Mouse (Mus musculus) right cerebral cortex, postnatal 36 days (tissue): ENCODE measurements around the gene Fgf4.

ENCODE experiments used
- DNase-seq, 2 experiments: peaks; one replicate each; pipeline ENCODE4 v3.0.0; 2022; ENCODE audit warnings: low spot score in 2 of 2, mixed read lengths in 1 of 2

The Fgf4 gene

GRCm38 (mm10) chr7:144847067-144847466 lies at the start of gene Fgf4:
TSS of gene Fgf4 (plus strand) at chr7:144847367.
- no peak for DNase-seq

- DNase-seq = no peak
These were observed 48.7 kb upstream of the Fgf4 start for GRCm38 (mm10) chr7:144798471-144798870.

- DNase-seq = no peak
These were observed 40.1 kb upstream of the Fgf4 start for GRCm38 (mm10) chr7:144807036-144807435.

- no peak for DNase-seq
These were observed 39.1 kb upstream of the Fgf4 start for GRCm38 (mm10) chr7:144807976-144808577.

GRCm38 (mm10) chr7:144811521-144811920 lies 35.6 kb upstream of the Fgf4 start:
- no peak for DNase-seq

- DNase-seq = no peak
These were observed 25.3 kb upstream of the Fgf4 start for GRCm38 (mm10) chr7:144821901-144822300.

GRCm38 (mm10) chr7:144823988-144824387 lies 23.2 kb upstream of the Fgf4 start:
- no peak for DNase-seq

GRCm38 (mm10) chr7:144828369-144828768 lies 18.8 kb upstream of the Fgf4 start:
- DNase-seq = no peak

- no peak for DNase-seq
These were observed 9.2 kb upstream of the Fgf4 start, which contains the start of gene Fgf3 for GRCm38 (mm10) chr7:144837891-144838488. TSS of gene Fgf3 (plus strand) at chr7:144838083.

- DNase-seq = no peak
These were observed 8.4 kb upstream of the Fgf4 start for GRCm38 (mm10) chr7:144838522-144839503.

GRCm38 (mm10) chr7:144846158-144846557 lies 1.0 kb upstream of the Fgf4 start:
- DNase-seq = no peak

- DNase-seq = no peak
These were observed 4.2 kb downstream of the Fgf4 start for GRCm38 (mm10) chr7:144851321-144851720.

GRCm38 (mm10) chr7:144854966-144855365 lies 7.8 kb downstream of the Fgf4 start:
- no peak for DNase-seq

- DNase-seq = no peak
These were observed 10.0 kb downstream of the Fgf4 start for GRCm38 (mm10) chr7:144857158-144857557.

- DNase-seq = no peak
These were observed 10.7 kb downstream of the Fgf4 start for GRCm38 (mm10) chr7:144857826-144858342.

- no peak for DNase-seq
These were observed 11.5 kb downstream of the Fgf4 start for GRCm38 (mm10) chr7:144858702-144859101.

- no peak for DNase-seq
These were observed 14.0 kb downstream of the Fgf4 start for GRCm38 (mm10) chr7:144861056-144861768.

- DNase-seq = no peak
These were observed 14.6 kb downstream of the Fgf4 start for GRCm38 (mm10) chr7:144861769-144862070.

GRCm38 (mm10) chr7:144862126-144862525 lies 15.0 kb downstream of the Fgf4 start:
- DNase-seq = no peak

GRCm38 (mm10) chr7:144862712-144863111 lies 15.5 kb downstream of the Fgf4 start:
- DNase-seq = no peak

GRCm38 (mm10) chr7:144863196-144863595 lies 16.0 kb downstream of the Fgf4 start:
- DNase-seq = no peak
